9 mouse cellular contexts compared by ENCODE assay signal in the genomic region with DNA sequence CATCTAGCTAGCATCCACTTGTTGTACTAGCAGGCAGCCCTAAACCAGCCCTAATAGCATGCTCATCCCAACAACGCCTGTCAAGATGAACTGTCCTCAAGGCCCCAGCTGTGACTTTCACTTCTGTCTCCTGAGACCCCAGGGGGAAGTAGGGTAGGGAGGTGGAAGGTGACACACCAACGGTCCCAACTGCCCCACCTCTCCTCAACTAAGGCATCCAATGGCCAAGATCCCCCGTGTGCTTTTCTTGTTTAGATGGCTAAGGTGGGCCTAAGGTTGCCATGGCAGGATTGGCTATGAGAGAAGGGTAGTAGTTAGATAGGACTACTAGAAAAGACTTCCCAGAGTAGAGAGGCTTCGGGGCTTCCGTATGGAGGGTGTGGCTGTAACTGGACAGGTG. TPM values are rescaled to one million over a fixed set of nuclear protein-coding genes. Genes with fewer than 3 reads are reported as not detected.
DNase-seq lines count a peak whose midpoint lies in the region; ATAC-seq and TF ChIP-seq lines count a peak whose summit lies in the region.
"Had no signal": no experiment of that assay in that cellular context is flagged by ENCODE, and none has a peak within 500 bp of the region (broad histone marks: within the 10 kb centered on the region; RNA-seq: fewer than 3 reads in every experiment).

No protein-coding gene starts in this region.

- H3K4me2 ChIP-seq in hindbrain, embryonic 13.5 days: no peak overlapping the region
- no peak overlapping the region for H3K4me2 ChIP-seq in hindbrain, embryonic 16.5 days (ENCODE audit: low read length)
- 0 out of 2 replicates have a peak overlapping the region, but pooled peaks have one; percentile 83 for H3K4me2 ChIP-seq in heart, postnatal 0 days (ENCODE audit: low read depth, low read length)

- H3K4me3 ChIP-seq in hindbrain, embryonic 13.5 days: no peak overlapping the region
- no peak overlapping the region for H3K4me3 ChIP-seq in hindbrain, embryonic 16.5 days (ENCODE audit: low read length)
- H3K4me3 ChIP-seq in bone marrow, adult 2 months (replicated peaks; ENCODE audit: control insufficient read depth, low read depth, low read length): no peak overlapping the region
- no peak overlapping the region for H3K4me3 ChIP-seq in heart, postnatal 0 days (ENCODE audit: low read depth, low read length)
- no peak overlapping the region for H3K4me3 ChIP-seq in small intestine, adult 2 months (ENCODE audit: low read depth, low read length)
- H3K4me3 ChIP-seq: hindbrain, embryonic 10.5 days had no signal

- no peak for TF ChIP-seq POLR2A in bone marrow, adult 2 months (IDR thresholded peaks at IDR 0.05; ENCODE audit: borderline replicate concordance, control insufficient read depth, low read depth, low read length)
- no peak for TF ChIP-seq POLR2A in small intestine, adult 2 months (IDR thresholded peaks at IDR 0.05; ENCODE audit: low read depth, low read length)

- TF ChIP-seq EP300 in heart, postnatal 0 days (IDR thresholded peaks at IDR 0.05; ENCODE audit: low read depth): no peak

- H3K9ac ChIP-seq in hindbrain, embryonic 13.5 days: 0 out of 2 replicates have a peak overlapping the region, but pooled peaks have one; percentile 68
- H3K9ac ChIP-seq in hindbrain, embryonic 16.5 days (ENCODE audit: low read depth, low read length): no peak overlapping the region
- H3K9ac ChIP-seq in heart, postnatal 0 days (replicated peaks; ENCODE audit: low read depth, low read length): no peak overlapping the region

- no peak for ATAC-seq in hindbrain, embryonic 13.5 days (ENCODE audit: low FRiP score)
- no peak for ATAC-seq in hindbrain, embryonic 16.5 days
- ATAC-seq in heart, postnatal 0 days (ENCODE audit: insufficient read depth, low read depth): no peak
- ATAC-seq in frontal cortex, adult (ENCODE audit: low TSS enrichment): no peak

- no peaks in the 10 kb centered on the region for H3K36me3 ChIP-seq in hindbrain, embryonic 13.5 days
- no peaks in the 10 kb centered on the region for H3K36me3 ChIP-seq in hindbrain, embryonic 16.5 days (ENCODE audit: control insufficient read depth, insufficient read depth, low read length)
- H3K36me3 ChIP-seq in heart, postnatal 0 days (replicated peaks; ENCODE audit: control insufficient read depth, insufficient read depth, low read length): no peaks in the 10 kb centered on the region
- H3K36me3 ChIP-seq in small intestine, adult 2 months (ENCODE audit: control insufficient read depth, insufficient read depth, low read length): no peaks in the 10 kb centered on the region
- H3K36me3 ChIP-seq: hindbrain, embryonic 10.5 days had no signal

- no peak for TF ChIP-seq CTCF in bone marrow, adult 2 months (IDR thresholded peaks at IDR 0.05; ENCODE audit: control insufficient read depth, insufficient read depth, low read length)
- TF ChIP-seq CTCF in heart, postnatal 0 days (IDR thresholded peaks at IDR 0.05; ENCODE audit: low read depth): no peak
- no peak for TF ChIP-seq CTCF in small intestine, adult 2 months (IDR thresholded peaks at IDR 0.05; ENCODE audit: extremely low read depth, insufficient read length, insufficient replicate concordance, low read depth, low read length)

- 87% methylated on average over 5 of the region's 5 CpGs for WGBS in hindbrain, embryonic 13.5 days
- 84% methylated on average over 5 of the region's 5 CpGs for WGBS in hindbrain, embryonic 16.5 days
- whole genome bisulfite sequencing in bone marrow, adult 2 months: 20% methylated on average over 5 of the region's 5 CpGs
- 65% methylated on average over 5 of the region's 5 CpGs for whole genome bisulfite sequencing in heart, postnatal 0 days
- 51% methylated on average over 5 of the region's 5 CpGs for WGBS in small intestine, adult 2 months

- H3K4me1 ChIP-seq in hindbrain, embryonic 13.5 days (replicated peaks): peaks cover 100% of the 10 kb centered on the region
- peaks cover 95% of the 10 kb centered on the region for H3K4me1 ChIP-seq in hindbrain, embryonic 16.5 days (ENCODE audit: control insufficient read depth, insufficient read depth, low read depth, low read length)
- H3K4me1 ChIP-seq in bone marrow, adult 2 months (ENCODE audit: control insufficient read depth, insufficient read depth, low read length): peaks cover 24% of the 10 kb centered on the region
- H3K4me1 ChIP-seq in heart, postnatal 0 days (ENCODE audit: control insufficient read depth, insufficient read depth): peaks cover 87% of the 10 kb centered on the region
- H3K4me1 ChIP-seq in small intestine, adult 2 months (ENCODE audit: control insufficient read depth, insufficient read depth, insufficient read length, low read length): peaks cover 82% of the 10 kb centered on the region

- no peaks in the 10 kb centered on the region for H3K9me3 ChIP-seq in hindbrain, embryonic 13.5 days
- H3K9me3 ChIP-seq in hindbrain, embryonic 16.5 days (ENCODE audit: control insufficient read depth, low read length): no peaks in the 10 kb centered on the region
- no peaks in the 10 kb centered on the region for H3K9me3 ChIP-seq in heart, postnatal 0 days (replicated peaks; ENCODE audit: control insufficient read depth, low read length)
- H3K9me3 ChIP-seq: hindbrain, embryonic 10.5 days had no signal

- H3K27ac ChIP-seq in hindbrain, embryonic 13.5 days: no peak overlapping the region; the same call in 1 of the 2 replicates
- H3K27ac ChIP-seq in hindbrain, embryonic 16.5 days (ENCODE audit: low read depth, low read length): no peak overlapping the region
- peak overlapping the region; percentile 76 for H3K27ac ChIP-seq in bone marrow, adult 2 months (ENCODE audit: control insufficient read depth, insufficient read depth, low read depth, low read length, poor library complexity)
- H3K27ac ChIP-seq in heart, postnatal 0 days (ENCODE audit: low read depth): peak overlapping the region; percentile 99
- peak overlapping the region; percentile 81 for H3K27ac ChIP-seq in small intestine, adult 2 months (ENCODE audit: insufficient read depth, low read depth, low read length)

- no peak for DNase-seq in heart, postnatal 0 days (ENCODE audit: low spot score)
- no peak for DNase-seq in right cerebral cortex, adult 18-20 months
- DNase-seq: cerebellum, adult 8-10 months had no signal

- no peaks in the 10 kb centered on the region for H3K27me3 ChIP-seq in hindbrain, embryonic 13.5 days
- no peaks in the 10 kb centered on the region for H3K27me3 ChIP-seq in hindbrain, embryonic 16.5 days (replicated peaks; ENCODE audit: control insufficient read depth, insufficient read depth, low read length)
- H3K27me3 ChIP-seq in heart, postnatal 0 days (ENCODE audit: control insufficient read depth, insufficient read depth, low read length): no peaks in the 10 kb centered on the region
- no peaks in the 10 kb centered on the region for H3K27me3 ChIP-seq in small intestine, adult 2 months (ENCODE audit: control insufficient read depth, insufficient read depth, low read length)

RNA-seq across cellular contexts. Expression of a gene that starts 6.2 kb away (rescaled TPM):
- polyA plus RNA-seq in hindbrain, embryonic 13.5 days (2015; fragmentation: Nextera tagmentation; extraction: Ambion mirVana): 14.5 and 14.8 TPM in 2 replicates
- polyA plus RNA-seq in hindbrain, embryonic 16.5 days (2015; fragmentation: Nextera tagmentation; extraction: Ambion mirVana): 16.4 and 24.1 TPM in 2 replicates
- polyA plus RNA-seq in bone marrow, adult 2 months (2011; ENCODE audit: insufficient read depth, insufficient read length, low replicate concordance, missing spikeins): 39.7 and 64.7 TPM in 2 replicates
- total RNA-seq in heart, postnatal 0 days (2014; rRNA removed; ENCODE audit: low replicate concordance): 70.8 and 75.8 TPM in 2 replicates
- polyA plus RNA-seq in heart, postnatal 0 days (2015; fragmentation: Nextera tagmentation; extraction: Ambion mirVana): 30.0 and 30.8 TPM in 2 replicates
- polyA plus RNA-seq in small intestine, adult 2 months (2012; rRNA removed): 61.9 and 89.7 TPM in 2 replicates

Comparison
In these comparisons a context has a peak if more than half of its experiments do, and no peak if none do; other contexts are left out.
1. H3K27ac ChIP-seq: peak in bone marrow, adult 2 months (single experiment), heart, postnatal 0 days (single experiment) and small intestine, adult 2 months (single experiment); none in hindbrain, embryonic 13.5 days (single experiment) and hindbrain, embryonic 16.5 days (single experiment).